Mouse (Mus musculus): ENCODE measurements around the gene Zfp677.

DNA sequence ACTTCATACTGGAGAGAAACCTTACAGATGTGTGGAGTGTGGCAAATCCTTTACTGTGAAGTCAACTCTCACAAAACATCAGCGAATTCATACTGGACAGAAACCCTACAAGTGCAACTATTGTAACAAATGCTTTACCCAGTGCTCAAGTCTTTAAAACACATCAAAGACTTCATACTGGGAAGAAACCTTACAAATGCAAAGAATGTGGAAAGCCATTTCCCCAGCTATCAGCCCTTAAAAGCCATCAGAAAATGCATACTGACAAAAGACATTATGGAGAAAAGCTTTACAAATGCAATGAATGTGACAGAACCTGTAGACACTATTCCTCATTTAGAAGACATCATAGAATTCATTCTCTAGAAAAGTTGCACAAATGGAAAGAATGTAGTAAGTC is 8.2 kb upstream of the Zfp677 start:
- TF ChIP-seq EP300 (optimal IDR thresholded peaks at IDR 0.05) (no peak), CTCF (IDR thresholded peaks at IDR 0.05; ENCODE audit: low read depth) (no peak)

Measured in stomach, postnatal 0 days (tissue).